Mouse (Mus musculus) hindbrain, embryonic 11.5 days (tissue): ENCODE results near the gene Iqgap2. TPM values are rescaled to one million over a fixed set of nuclear protein-coding genes. Genes with fewer than 3 reads are reported as not detected.

Source experiments
- ATAC-seq: fragments of 200-750 bp; cut with Nextera tagmentation; 2 replicates; pipeline ENCODE4 v1.8.0; 2017; ENCODE audit warnings: mild to moderate bottlenecking, moderate TSS enrichment, moderate library complexity; ENCODE audit not compliant: low FRiP score
- DNase-seq: peaks from one replicate; pipeline ENCODE4 v3.0.0-alpha.2; 2015; ENCODE audit warnings: low spot score
- H3K27ac ChIP-seq: fragments of 300-500 bp; sonication (generic); 2 replicates; pipeline ENCODE4 v1.5.1; 2014; ENCODE audit warnings: mild to moderate bottlenecking, low read depth, low read length
- H3K27me3 ChIP-seq: fragments of 300-500 bp; sonication (generic); 2 replicates; pipeline ENCODE4 v1.6.1; 2014; ENCODE audit warnings: mild to moderate bottlenecking, low read length, moderate library complexity, mixed read lengths; ENCODE audit not compliant: control insufficient read depth, insufficient read depth
- H3K36me3 ChIP-seq: fragments of 300-500 bp; sonication (generic); 2 replicates; pipeline ENCODE4 v1.6.1; 2014; ENCODE audit warnings: mild to moderate bottlenecking, low read length, moderate library complexity, mixed read lengths; ENCODE audit not compliant: control insufficient read depth, insufficient read depth
- H3K4me1 ChIP-seq: fragments of 300-500 bp; sonication (generic); replicated peaks from 2 replicates; pipeline ENCODE4 v1.6.1; 2014; ENCODE audit warnings: low read length, mixed read lengths; ENCODE audit not compliant: control insufficient read depth, insufficient read depth
- H3K4me2 ChIP-seq: fragments of 300-500 bp; sonication (generic); replicated peaks from 2 replicates; pipeline ENCODE4 v1.6.1; 2014; ENCODE audit warnings: mild to moderate bottlenecking, low read depth, low read length
- H3K4me3 ChIP-seq: fragments of 300-500 bp; sonication (generic); 2 replicates; pipeline ENCODE4 v1.5.1; 2014; ENCODE audit warnings: low read depth, low read length
- H3K9ac ChIP-seq: fragments of 300-500 bp; sonication (generic); 2 replicates; pipeline ENCODE4 v1.6.1; 2014; ENCODE audit warnings: low read depth, low read length
- H3K9me3 ChIP-seq: fragments of 300-500 bp; sonication (generic); 2 replicates; pipeline ENCODE4 v1.6.1; 2016; ENCODE audit warnings: low read length; ENCODE audit not compliant: control insufficient read depth
- WGBS: fragments of 180-500 bp; shearing (Covaris S2); extraction: QIAGEN DNeasy Blood & Tissue Kit; methylation state at CpG from one replicate; pipeline ENCODE4 v1.1.7; 2014; 5-methylcytosine and 5-hydroxymethylcytosine counted together
- polyA plus RNA-seq: library from polyadenylated mRNA; unstranded; fragments of >200 nt; fragmentation: Nextera tagmentation; extraction: Ambion mirVana; gene quantifications from 2 replicates; pipeline ENCODE4 v1.2.1, GENCODE M21; 2014

Iqgap2 gene
- polyA plus RNA-seq, 1 experiment from 2014 or later, result 20.7 TPM

DNA sequence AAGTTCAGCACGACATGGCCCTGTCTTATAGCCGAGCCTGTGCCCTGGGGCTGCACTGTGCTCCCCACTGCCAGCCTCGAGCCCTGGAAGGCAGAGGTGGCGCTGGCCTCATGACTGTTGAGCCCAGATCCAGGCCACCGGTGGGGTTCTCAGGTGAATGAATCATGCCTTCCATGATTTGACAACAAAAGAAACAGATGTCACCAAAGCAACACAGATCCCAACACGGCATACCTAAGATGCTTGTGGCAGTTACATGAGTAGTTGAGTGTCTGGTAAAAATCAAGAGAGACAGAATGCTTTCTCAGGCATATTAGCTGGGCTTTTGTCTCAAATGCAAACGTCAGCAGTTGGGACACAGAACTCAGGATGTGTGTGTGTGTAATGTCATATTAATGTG, 248.0 kb downstream of the Iqgap2 start:
- Histone ChIP-seq H3K27me3 (no peaks in the 10 kb centered on the region), H3K9me3 (no peaks in the 10 kb centered on the region), H3K4me2 (no peak overlapping the region), H3K9ac (no peak overlapping the region), H3K4me1 (no peaks in the 10 kb centered on the region), H3K36me3 (no peaks in the 10 kb centered on the region), H3K4me3 (no peak overlapping the region), H3K27ac (no peak overlapping the region)
- WGBS, result 79% methylated on average over 7 of the region's 7 CpGs
- DNase-seq, result no peak
- ATAC-seq, result no peak

DNA sequence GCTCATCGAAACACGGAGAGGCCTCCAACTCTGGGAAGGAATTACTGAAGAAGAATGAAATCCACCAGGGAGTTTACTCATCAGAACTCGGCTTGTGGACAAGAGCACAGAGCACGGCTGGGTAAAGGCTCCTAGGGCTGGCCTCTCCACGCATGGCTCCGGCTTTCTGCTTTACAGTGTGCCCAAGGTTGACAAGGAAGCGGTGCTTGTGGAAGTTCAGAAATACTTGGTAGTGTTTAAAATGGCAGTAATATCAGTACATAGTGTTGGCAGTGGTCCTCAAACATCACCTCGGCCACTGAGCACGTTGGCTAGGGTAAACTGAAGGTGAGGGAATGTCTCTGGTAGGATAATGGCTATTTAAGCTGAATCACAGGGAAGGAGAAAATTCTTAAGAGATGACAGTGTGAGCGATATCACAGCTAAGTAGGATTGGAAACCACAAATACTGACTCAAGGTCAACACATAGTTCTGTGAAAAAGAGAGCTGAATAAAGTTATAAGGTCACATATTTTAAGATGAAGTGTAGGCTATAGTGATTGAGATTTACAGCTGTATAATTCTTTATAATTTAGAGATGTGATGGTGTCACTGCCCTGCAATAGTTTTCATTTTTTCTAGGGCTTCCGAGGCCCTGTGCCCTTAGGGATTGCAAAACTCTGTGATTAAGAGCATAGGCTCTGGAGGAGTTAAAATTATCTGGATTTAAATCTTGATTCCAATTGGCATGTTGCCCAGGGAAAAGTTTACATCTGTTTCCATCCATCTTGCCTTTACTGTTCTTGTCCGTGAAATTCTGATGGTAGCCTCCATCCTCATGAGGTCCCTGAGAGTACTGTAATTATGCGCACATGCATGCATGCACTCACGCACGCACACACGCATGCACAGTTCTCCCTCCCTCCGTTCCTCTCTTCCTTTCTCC, 250.4 kb downstream of the Iqgap2 start:
- Histone ChIP-seq H3K4me3 (no peak overlapping the region), H3K9me3 (no peaks in the 10 kb centered on the region), H3K4me1 (no peaks in the 10 kb centered on the region), H3K27ac (no peak overlapping the region), H3K9ac (no peak overlapping the region), H3K4me2 (no peak overlapping the region), H3K36me3 (no peaks in the 10 kb centered on the region), H3K27me3 (no peaks in the 10 kb centered on the region)
- WGBS, result 94% methylated on average over 17 of the region's 17 CpGs
- DNase-seq (no peak), ATAC-seq (no peak)

DNA sequence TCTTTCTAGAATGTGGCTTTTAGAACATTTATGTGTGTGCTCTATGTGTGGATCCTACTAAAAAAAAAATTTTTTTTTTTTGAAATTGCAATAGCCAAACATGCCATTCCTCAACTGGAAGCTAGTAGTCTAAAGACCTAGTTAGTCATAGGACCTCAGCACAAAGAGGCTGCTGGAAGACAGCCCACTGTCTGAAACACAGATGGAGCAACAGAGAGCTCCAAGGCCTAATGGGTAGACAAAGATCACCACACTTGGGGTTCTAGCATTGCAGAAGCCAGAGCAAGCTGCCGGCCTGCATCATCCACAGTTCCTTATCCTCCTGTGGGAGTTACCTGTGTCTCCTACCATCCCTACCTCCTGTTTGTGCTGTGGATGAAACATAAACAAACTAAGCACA, 251.3 kb downstream of the Iqgap2 start:
- no peak overlapping the region for H3K4me3 ChIP-seq
- H3K27me3 ChIP-seq, result no peaks in the 10 kb centered on the region
- H3K4me1 ChIP-seq, result no peaks in the 10 kb centered on the region
- DNase-seq (no peak), ATAC-seq (no peak)
- H3K27ac ChIP-seq, result no peak overlapping the region
- no peak overlapping the region for H3K9ac ChIP-seq
- no peak overlapping the region for H3K4me2 ChIP-seq
- H3K36me3 ChIP-seq, result no peaks in the 10 kb centered on the region
- 100% methylated on average over 1 of the region's 1 CpGs for WGBS
- no peaks in the 10 kb centered on the region for H3K9me3 ChIP-seq

DNA sequence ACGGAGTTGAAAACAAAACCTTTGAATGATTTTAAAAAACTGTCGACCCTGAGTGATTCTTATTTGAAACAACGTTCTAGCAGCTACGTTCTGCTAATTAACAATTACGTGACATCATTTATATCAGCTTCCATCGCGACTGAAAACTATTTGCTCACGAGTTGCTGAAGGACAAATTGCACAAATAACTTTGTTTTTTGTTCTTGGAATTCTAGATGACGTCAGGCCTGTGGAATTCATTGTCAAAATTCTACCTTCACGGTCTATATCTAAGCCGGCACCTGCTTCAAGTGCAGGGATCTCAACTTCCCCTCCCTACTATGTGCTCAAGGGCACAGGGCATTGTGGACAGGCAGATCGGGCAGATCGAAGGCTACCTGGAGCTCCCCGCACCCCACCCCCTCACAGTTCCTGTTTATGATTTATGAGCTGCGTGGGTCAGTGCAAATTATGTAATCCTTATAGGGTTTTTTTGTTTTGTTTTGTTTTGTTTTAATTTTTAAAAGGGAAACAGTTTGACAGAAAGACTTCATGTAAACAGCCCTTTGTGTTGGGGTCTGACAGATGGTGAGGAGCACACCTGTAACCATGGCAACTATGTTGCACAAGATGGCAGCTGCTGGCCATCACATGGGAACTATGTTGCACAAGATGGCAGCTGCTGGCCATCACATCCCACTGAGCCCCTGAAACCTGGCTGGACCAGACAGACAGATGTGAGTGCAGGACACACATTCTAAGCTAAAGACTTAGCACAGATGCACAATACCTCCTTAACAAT, 252.2 kb downstream of the Iqgap2 start:
- 83% methylated on average over 15 of the region's 15 CpGs for WGBS
- peak; percentile 54 for DNase-seq
- Histone ChIP-seq H3K4me3 (no peak overlapping the region), H3K27me3 (no peaks in the 10 kb centered on the region), H3K36me3 (no peaks in the 10 kb centered on the region), H3K4me1 (no peaks in the 10 kb centered on the region), H3K9ac (0 out of 2 replicates have a peak overlapping the region, but pooled peaks have one; percentile 31), H3K4me2 (no peak overlapping the region), H3K9me3 (no peaks in the 10 kb centered on the region), H3K27ac (peak overlapping the region; percentile 36; the same call in 1 of the 2 replicates)
- ATAC-seq, result peak; percentile 75

DNA sequence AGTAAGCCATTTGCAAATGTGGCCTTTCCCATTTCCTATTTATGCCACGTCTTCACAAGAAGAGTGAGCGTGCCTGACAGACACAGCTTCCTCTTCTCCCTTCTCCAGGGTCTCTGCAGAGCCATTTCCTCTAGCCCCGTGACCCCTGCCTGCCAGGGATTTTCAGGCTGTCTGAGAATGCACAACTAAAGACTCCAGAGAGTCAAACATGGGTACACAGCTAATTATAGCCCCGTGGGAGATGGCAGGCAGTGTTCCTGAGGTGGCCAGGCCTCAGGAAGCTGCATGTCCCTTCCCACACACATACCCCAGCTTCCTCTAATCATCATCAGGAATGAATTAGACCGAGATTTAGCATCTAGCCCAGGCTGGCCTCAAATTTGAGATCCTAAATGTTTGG, 252.8 kb downstream of the Iqgap2 start:
- no peaks in the 10 kb centered on the region for H3K36me3 ChIP-seq
- no peak overlapping the region for H3K4me2 ChIP-seq
- DNase-seq, result peak; percentile 34
- WGBS, result 46% methylated on average over 5 of the region's 5 CpGs
- H3K9ac ChIP-seq, result 0 out of 2 replicates have a peak overlapping the region, but pooled peaks have one; percentile 31
- no peak overlapping the region for H3K4me3 ChIP-seq
- H3K4me1 ChIP-seq, result no peaks in the 10 kb centered on the region
- no peaks in the 10 kb centered on the region for H3K27me3 ChIP-seq
- H3K27ac ChIP-seq, result peak overlapping the region; percentile 36; the same call in 1 of the 2 replicates
- no peak for ATAC-seq
- no peaks in the 10 kb centered on the region for H3K9me3 ChIP-seq

DNA sequence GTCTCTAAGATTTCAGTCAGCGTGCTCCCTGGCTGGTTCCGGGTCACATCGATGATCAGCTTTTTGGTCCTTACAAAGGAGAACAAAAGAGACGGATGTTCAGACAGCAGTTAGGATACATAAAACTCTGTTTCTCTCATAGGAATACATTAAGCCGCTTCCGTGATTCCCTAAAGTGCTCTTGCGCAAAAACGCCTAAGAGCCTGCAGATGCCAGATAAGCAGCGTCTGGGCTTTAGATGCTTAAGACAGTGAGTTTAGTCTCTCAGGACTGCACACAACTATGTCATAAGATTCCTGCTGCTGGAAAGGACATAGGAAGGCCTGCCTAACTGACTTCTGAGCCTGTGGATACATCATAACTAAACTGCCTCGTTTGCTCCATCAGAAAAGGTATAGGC, 254.0 kb downstream of the Iqgap2 start:
- DNase-seq (no peak), ATAC-seq (no peak)
- Histone ChIP-seq H3K27ac (no peak overlapping the region), H3K36me3 (no peaks in the 10 kb centered on the region), H3K4me1 (no peaks in the 10 kb centered on the region), H3K9me3 (no peaks in the 10 kb centered on the region), H3K4me2 (no peak overlapping the region), H3K27me3 (no peaks in the 10 kb centered on the region), H3K9ac (no peak overlapping the region), H3K4me3 (no peak overlapping the region)
- 84% methylated on average over 10 of the region's 10 CpGs for WGBS

DNA sequence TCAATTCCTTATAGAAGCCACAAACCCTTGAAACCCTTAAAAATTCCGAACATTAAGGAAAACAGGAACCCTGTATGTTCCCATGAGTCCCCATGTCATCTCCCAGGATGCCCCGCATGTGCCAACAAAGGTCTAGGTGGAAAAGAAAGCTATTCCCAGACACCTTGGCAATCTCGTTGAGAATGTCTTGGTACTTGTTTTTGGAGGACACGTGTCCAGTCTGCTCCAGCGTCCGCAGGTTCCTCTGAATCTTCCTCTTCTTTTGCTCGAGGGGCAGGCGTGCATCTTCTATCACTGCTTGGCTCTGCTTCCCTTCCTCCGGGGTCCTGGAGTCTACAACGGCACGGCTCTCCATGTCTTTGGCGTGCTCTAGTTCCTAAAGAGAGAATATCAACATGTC, 256.4 kb downstream of the Iqgap2 start:
- H3K4me2 ChIP-seq, result no peak overlapping the region
- H3K9ac ChIP-seq, result no peak overlapping the region
- no peaks in the 10 kb centered on the region for H3K4me1 ChIP-seq
- no peaks in the 10 kb centered on the region for H3K36me3 ChIP-seq
- H3K27me3 ChIP-seq, result no peaks in the 10 kb centered on the region
- no peak for ATAC-seq
- H3K9me3 ChIP-seq, result no peaks in the 10 kb centered on the region
- no peak overlapping the region for H3K4me3 ChIP-seq
- H3K27ac ChIP-seq, result no peak overlapping the region
- no peak for DNase-seq
- WGBS, result 92% methylated on average over 12 of the region's 12 CpGs

DNA sequence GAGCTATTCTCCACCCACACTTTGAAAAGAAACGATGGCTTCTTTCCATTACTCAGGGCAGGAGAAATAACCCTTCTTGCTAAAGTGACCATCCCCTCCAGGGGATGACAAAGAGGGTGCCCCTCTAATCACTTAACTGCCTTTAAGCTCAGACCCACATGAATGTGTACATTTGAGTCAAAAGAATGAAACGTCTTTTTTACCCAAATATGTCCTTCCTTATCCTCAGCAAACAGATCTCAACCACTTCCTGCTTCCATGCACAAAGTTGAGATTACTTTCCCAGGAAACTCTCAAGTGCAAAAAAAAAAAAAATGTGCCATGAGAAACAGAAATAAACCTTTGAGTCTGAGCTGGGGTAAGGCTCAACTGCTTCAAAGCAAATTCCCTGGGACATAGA, 257.3 kb downstream of the Iqgap2 start:
- Histone ChIP-seq H3K36me3 (no peaks in the 10 kb centered on the region), H3K27me3 (no peaks in the 10 kb centered on the region), H3K4me3 (no peak overlapping the region), H3K4me1 (no peaks in the 10 kb centered on the region), H3K9ac (no peak overlapping the region), H3K4me2 (no peak overlapping the region), H3K27ac (no peak overlapping the region), H3K9me3 (no peaks in the 10 kb centered on the region)
- 73% methylated on average over 2 of the region's 2 CpGs for WGBS
- ATAC-seq, result no peak
- DNase-seq, result no peak
